Mouse (Mus musculus) urinary bladder, adult 18-20 months (tissue): ENCODE results near the gene Trpm5.

ENCODE experiments used
- DNase-seq, 2 experiments: peaks; one replicate each; pipeline ENCODE4 v3.0.0; 2022; ENCODE audit warnings: low spot score in 2 of 2, mixed read lengths in 2 of 2

Trpm5 gene

DNA sequence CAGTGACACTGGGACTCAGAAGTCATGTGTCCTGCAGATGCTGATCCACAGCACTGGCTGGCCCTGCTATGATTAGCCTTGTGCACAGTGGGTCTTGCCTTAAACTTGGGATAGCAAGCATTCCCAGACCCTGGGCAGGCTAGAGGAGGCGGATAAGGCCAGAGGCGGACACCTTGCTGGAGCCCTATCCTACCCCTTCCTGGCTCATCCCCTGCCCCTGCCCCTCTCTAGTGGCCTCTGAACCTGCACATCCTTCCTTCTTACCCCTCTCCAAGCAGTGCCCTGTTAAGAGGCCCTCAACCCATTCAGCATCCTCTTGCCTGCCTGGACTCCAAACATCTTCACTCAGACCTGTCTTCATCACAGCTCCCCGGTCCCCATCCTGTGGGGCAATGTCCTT, 53.9 kb downstream of the Trpm5 start:
- no peak for DNase-seq

DNA sequence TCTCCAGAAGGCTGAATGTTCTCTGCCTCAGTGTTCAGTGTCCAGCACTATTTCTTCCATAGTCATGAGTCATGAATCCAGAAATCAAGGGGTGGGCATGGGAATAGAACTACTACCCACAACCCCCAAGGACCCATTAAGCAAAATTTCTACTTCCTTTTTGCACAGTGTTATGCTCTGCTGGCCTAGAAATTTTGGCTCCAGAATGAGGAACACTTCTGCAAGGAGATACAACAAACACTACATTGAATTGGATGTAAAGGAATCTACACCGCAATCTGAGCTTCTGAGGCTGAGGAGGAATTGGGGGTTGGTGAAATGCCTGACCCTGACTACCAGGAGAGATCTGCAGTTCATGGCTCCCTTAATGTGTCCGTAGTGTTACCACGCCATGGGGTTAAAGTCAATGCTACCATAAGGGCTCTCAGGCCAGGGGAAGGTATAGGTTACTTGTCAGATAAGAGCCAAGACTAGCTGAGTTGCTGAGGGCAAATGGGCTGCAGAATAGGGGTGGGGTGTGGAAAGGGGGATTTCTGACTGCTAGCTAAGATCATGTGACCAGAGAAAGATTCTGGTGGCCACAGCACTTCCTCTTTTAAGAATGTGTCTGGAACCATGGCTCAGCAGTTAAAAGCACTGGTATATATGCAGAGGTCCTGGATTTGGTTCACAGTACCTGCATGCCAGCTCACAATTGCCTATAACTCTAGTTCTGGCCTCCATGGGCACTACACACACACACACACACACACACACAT, 56.1 kb downstream of the Trpm5 start:
- DNase-seq = no peak

DNA sequence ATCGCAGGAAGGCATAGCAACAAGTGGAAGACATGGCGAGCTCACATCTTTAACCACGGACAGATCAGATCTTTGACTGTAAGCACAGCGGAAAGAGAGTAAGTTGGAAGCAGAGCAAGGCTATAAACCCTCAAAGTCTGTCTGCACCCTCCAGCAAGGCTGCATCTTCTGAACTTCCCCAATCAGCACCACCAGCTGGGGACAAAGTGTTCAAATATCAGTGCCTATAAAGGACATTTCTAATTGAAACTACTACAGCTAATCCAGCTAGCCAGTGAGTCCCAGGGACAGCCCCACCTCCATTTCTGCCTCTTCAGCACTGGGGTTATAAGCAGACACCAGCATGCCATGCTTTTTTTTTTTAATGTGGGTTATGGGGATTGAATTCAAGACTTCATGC, 57.1 kb downstream of the Trpm5 start:
- DNase-seq = no peak

DNA sequence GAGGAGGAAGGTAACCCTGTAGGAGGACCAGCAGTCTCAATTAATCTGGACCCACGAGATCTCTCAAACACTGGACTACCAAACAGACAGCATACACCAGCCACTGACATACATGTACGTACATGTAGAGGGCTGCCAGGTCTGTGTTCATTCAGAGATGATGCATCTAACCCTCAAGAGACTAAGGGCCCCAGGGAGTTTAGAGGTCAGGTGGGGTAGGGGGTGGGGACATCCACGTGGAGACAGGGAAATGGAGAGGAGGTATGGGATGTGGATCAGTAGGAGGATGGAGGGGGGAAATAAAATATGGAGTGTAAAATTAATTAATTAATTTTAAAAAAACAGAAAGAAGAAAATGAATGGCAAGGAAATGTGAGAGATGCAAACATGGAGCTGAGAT, 57.7 kb downstream of the Trpm5 start:
- no peak for DNase-seq

DNA sequence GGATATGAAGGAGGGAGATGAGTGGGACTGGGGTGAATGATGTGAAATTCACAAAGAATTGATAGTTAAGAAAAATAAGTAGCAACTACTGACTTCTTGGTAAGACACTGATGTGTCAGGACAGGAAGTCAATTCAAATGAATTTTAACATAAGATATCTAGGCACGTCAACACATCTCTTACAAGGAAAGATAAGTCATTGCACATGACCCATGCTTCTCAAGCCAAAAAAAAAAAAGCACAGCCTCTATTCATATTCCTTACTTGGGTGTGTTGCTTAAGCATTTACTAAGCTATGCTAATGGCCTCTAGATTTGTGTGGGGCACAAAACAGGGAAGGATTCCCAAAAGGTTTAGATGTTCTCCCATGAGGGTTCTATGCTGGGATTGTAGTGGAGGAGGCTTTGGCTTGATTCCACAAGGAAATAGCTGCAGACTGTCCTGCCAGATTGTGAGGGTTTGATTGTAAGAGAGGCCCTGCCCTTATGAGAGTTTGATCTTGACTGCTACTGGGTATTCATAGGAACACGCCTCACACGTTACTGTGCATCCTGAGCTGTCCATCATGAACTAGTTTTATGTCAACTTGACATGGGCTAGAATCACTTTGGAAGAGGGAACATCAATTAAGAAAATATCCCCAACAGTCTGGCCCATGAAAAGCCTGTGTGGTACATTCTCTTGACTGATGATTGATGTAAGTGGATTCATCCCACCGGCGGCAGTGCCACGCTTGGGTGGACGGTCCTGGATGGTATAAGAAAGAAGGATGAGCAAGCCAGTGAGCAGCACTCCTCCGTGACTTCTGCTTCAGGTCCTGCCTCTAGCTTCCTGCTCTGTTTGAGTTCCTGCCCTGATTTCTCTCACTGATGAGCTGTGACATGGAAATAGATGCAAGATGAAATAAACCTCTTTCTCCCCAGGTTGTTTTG, 59.7 kb downstream of the Trpm5 start:
- no peak for DNase-seq

DNA sequence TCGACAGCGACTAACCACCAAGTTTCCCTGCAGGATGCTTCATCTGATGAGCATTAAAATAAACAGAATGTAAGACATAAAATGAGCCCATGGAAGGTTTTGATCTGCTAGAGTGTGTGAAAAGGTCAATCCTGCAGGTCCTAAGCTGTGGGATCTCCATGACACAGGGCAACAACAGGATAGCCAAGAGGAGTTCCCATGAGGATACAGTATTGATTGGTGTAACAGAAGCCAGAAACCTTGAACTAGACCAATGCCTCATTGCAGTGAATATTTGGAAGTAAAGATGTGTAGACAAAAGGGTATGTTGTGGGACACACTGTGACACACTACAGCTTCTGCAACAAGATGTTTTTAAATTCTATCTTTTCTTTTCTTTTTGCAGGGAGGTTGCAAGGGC, 60.3 kb downstream of the Trpm5 start:
- DNase-seq = no peak

DNA sequence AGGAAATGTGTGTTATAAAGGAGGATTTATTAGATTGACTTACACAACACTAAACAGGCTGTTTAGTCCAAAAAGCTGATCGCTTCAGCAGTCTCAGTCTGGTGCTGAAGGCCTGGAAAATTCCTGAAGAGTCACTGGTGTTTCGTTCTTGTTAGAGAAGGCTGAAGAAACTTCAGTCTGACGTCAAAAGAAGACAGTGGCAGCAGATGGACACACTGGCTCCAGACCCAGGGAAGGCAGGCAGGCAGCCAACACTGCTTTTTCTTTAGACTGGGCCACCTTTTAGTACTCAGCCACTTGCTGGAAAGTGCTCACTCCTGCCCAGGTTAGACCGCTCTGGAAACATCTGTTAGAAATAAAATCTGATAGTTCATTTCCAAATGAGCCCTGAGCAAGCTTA, 60.9 kb downstream of the Trpm5 start:
- no peak for DNase-seq

DNA sequence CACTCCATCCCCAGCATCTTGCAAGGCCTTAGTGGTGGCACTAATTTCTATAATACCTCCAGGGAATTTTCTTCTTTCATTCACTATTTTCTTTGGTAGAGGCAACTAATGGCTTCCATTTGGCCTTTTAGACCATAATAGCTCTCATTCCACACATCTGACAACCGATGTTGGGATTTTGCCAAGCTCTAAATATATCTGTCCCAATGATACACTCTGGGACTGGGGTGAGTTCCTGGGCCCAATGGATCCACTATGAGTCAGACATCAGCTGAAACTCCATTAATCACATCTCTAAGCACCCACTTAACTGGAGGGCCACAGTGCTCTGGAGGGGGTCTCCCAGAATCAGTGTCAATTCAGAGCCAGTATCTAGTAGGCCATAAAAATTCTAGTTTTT, 62.6 kb downstream of the Trpm5 start:
- DNase-seq = no peak

DNA sequence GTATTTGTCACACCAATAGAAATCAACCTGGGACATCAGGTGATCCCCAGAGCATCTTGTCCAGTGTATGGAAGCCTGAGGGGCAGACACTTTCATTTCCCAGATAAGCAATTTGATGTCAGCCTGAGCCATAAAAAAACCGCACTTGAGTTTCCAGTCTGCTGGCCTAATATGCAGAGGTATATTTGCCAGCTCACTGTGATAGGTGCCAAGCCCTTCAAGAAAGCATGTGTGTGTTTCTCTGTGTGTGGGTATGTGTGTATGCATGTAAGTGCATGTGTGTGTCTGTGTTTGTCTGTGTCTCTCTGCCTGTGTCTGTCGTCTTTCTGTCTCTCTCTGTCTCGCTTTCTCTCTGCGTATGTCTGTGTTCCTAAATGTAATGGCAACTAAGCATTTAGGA, 67.2 kb downstream of the Trpm5 start:
- no peak for DNase-seq

DNA sequence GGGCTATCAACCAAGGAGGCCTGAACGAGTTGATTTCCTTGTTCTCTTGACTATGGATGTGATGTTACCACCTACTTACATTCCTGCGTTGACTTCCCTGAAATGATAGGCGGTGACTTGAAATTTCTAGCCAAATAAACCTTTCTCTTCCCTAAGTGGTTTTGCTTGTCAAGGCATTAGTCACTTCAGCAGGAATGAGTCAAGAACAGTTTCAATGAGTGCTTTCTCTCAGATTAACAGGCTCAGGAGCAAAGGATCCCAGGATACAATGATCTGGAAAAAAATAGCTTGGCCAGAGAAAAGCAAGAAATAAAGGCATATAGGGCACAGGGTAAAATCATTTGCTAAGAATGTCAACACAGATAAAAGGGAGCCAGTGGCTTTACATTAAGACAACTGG, 68.9 kb downstream of the Trpm5 start:
- DNase-seq = no peak

DNA sequence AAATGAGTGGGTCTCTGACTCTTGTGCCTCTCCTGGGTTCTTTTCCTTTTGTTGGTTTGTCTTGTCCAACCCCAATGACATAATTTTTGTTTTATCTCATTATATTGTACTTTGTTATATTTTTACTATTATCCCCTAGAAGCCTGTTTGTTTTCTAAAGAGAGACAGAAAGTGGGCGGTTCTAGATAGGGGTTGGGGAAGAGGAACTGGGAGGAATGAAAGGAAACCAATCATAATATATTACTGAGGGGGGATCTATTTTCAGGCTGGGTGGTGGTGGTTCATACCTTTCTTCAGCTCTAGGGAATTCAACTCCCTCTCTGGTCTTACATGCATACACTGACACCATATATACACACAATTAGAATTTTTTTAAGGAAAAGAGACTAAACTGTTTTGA, 70.1 kb downstream of the Trpm5 start:
- DNase-seq = no peak

DNA sequence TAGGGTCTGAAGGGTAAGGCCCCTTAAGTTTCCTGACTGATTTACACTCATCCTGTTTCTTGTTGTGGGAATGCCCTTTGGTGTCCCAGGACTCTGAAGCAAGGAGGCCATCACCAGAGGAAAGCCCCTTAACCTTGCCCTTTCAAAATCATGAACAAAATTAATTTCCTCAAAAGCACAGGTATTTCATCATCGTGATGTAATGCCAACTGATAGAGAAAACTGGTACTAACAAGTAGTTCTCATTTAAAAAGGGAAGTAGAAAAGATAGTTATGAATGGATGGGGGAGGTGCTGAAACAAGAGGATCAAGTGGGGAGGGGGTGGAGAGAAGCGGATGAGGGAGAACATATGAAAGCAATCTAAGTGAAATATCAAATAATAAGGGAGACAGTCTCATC, 70.9 kb downstream of the Trpm5 start:
- DNase-seq = no peak

DNA sequence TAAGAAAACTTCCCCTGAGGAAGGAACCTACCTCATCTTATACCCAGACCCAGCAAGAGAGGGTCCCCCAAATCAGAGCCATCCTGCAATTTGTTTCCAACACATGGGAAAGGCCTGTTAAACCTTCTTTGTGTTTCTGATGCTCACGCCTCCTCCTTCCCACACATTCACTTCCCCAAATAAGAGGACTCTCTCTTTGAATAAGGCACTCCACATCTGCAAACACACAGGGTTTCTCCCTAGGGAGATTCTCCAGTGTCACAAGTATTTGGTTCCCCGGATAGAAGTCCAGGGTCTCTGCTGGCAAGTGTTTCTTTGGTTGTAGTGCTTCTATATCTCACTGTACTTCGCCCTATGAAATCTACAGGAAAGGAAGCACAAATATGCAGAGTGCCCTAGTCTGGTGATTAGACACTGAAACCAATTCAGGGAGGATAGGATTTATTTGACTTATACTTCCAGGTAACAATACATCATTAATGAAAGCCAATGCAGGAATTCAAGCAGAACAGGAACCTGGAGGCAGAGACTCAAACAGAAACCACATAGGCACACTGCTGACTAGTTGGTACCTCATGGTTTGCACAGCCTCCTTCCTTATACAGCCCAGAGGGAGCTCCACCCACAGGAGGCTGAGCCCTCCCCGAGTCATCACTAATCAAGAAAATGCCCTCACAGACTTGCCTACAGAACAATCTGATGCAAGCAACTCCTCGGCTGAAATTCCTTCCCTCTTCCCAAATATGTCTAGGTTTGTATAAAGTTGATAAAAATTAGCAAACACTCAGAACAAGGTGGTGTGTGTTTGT, 72.9 kb downstream of the Trpm5 start:
- no peak for DNase-seq

DNA sequence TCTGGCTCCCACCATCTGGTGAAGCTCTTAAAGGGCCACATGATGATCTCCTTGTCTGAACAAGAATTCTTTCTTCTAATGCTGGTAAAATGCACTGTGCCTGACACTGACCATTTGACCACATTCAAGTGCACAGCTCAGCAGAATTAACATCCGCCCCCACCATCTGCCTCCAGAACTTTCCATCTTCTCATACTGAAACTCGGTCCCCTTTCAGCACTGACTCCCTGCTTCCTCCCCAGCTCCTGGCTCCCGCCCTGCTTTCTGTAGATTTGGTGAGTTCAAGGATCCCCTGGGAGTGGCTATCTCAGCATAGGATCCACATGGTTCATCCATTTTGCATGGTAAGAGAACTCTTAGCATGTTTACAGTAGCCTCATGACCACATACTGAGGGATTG, 73.7 kb downstream of the Trpm5 start:
- no peak for DNase-seq

DNA sequence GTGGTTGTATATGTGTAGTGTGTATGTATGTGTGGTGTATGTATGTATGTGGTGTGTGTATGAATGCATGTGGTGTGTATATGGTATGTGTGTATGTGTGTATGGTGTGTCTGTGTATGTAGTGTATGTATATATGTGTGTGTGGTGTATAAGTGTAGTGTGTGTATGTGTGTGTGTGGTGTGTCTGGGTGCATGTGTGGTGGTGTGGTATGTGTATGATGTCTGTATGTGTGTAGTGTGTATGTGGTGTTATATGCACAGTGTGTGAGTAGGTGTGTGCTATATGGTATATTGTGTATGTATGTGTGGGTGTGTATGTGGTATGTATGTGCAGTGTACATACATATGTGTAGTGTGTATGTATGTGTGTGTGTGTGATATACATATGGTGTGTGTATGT, 74.4 kb downstream of the Trpm5 start:
- no peak for DNase-seq
